Mouse (Mus musculus): ENCODE data around the gene Rab34. TPM values are rescaled to one million over a fixed set of nuclear protein-coding genes. Genes with fewer than 3 reads are reported as not detected.
A peak's percentile ranks its signal among the peaks of the same experiment; 100 is the strongest.

Rab34 gene
- total and polyA plus RNA-seq, 3 experiments: 0.17 to 1.4 (median 0.50) TPM

DNA sequence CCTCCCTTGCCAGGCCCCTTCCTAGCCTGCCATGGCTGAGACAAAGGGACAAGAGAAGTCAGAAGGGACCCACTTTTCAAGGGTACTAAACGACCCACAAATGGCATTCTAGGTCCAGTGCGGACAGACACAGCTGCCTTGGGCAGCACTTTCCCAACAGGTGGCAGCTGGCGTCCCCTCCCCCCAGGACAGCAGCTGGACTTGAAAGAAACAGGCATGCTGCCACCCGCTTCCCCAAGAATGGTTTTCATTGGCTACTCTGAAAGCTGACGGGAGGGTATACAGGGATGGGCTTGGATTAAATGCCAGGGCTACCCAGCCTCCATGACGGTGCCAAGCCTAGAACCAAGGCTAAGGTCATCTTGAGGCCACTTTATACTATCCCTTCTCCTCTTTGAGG lies 25.7 kb upstream of the Rab34 start:
- Histone ChIP-seq H3K4me3 (replicated peaks in 1 of 3; ENCODE audit: low read depth in 2 of 3, low read length in 2 of 3, poor library complexity in 1 of 3) (peak overlapping the region in 2 of 3 experiments; percentile 73 to 97), H3K4me2 (ENCODE audit: insufficient read depth, low read depth, poor library complexity, severe bottlenecking) (peak overlapping the region; percentile 79), H3K27ac (ENCODE audit: insufficient read depth, low read depth) (peak overlapping the region; percentile 91; the same call in 1 of the 2 replicates), H3K36me3 (replicated peaks in 1 of 2; ENCODE audit: control insufficient read depth in 1 of 2, insufficient read depth in 1 of 2, low read length in 1 of 2) (peaks cover 44 to 59% of the 10 kb centered on the region in 2 experiments), H3K9ac (ENCODE audit: insufficient read depth, low read depth) (peak overlapping the region; percentile 68), H3K79me2 (replicated peaks; ENCODE audit: control insufficient read depth, extremely low read depth, insufficient read depth, poor library complexity, severe bottlenecking) (peaks cover 33% of the 10 kb centered on the region), H3K27me3 (replicated peaks) (no peaks in the 10 kb centered on the region), H3K9me3 (replicated peaks; ENCODE audit: low read length) (no peaks in the 10 kb centered on the region), H3K4me1 (ENCODE audit: control insufficient read depth in 1 of 2, insufficient read depth in 2 of 2) (peaks cover 24 to 53% of the 10 kb centered on the region in 2 experiments)
- DNase-seq (ENCODE audit: extremely low read depth): no peak
- TF ChIP-seq ZNF384 (IDR thresholded peaks at IDR 0.05; ENCODE audit: low read depth, low read length) (no peak), USF1 (IDR thresholded peaks at IDR 0.05; ENCODE audit: low read depth, low read length) (no peak), RAD21 (IDR thresholded peaks at IDR 0.05; ENCODE audit: low read depth, low read length) (no peak), IRF4 (IDR thresholded peaks at IDR 0.05; ENCODE audit: low read depth, low read length) (no peak), ZKSCAN1 (IDR thresholded peaks at IDR 0.05; ENCODE audit: borderline replicate concordance, low read depth, low read length) (no peak), JUN (IDR thresholded peaks at IDR 0.05; ENCODE audit: insufficient read depth, low read depth, low read length) (no peak), POLR2AphosphoS2 (IDR thresholded peaks at IDR 0.05; ENCODE audit: low read depth, low read length) (peak; percentile 12; the same call in 1 of the 2 replicates), ZC3H11A (IDR thresholded peaks at IDR 0.05; ENCODE audit: low read depth, low read length) (no peak), TCF12 (IDR thresholded peaks at IDR 0.05; ENCODE audit: low read depth, low read length) (peak; percentile 74), JUND (conservative IDR thresholded peaks at IDR 0.05; ENCODE audit: low read depth, low read length) (no peak), POLR2A (IDR thresholded peaks at IDR 0.05; ENCODE audit: low read depth, low read length) (no peak), MYC (IDR thresholded peaks at IDR 0.05; ENCODE audit: low read depth, low read length) (no peak), RCOR1 (conservative IDR thresholded peaks at IDR 0.05; ENCODE audit: low read depth, low read length) (no peak), SIN3A (IDR thresholded peaks at IDR 0.05; ENCODE audit: low read length) (no peak), KAT2A (IDR thresholded peaks at IDR 0.05; ENCODE audit: insufficient replicate concordance, low read length) (no peak), BHLHE40 (IDR thresholded peaks at IDR 0.05; ENCODE audit: low read depth, low read length) (no peak), PAX5 (IDR thresholded peaks at IDR 0.05; ENCODE audit: low read length) (no peak), EP300 (IDR thresholded peaks at IDR 0.05; ENCODE audit: low read length) (0 out of 2 replicates have a peak, but pooled peaks have one; percentile 12), CHD1 (IDR thresholded peaks at IDR 0.05; ENCODE audit: low read depth, low read length) (no peak), ETS1 (conservative IDR thresholded peaks at IDR 0.05; ENCODE audit: low read depth, low read length) (no peak), MAX (IDR thresholded peaks at IDR 0.05; ENCODE audit: low read length) (no peak), SMC3 (IDR thresholded peaks at IDR 0.05; ENCODE audit: low read depth, low read length) (no peak), ZMIZ1 (IDR thresholded peaks at IDR 0.05; ENCODE audit: low read depth, low read length) (no peak), CTCF (conservative IDR thresholded peaks at IDR 0.05 in 1 of 2, IDR thresholded peaks at IDR 0.05 in 1 of 2; ENCODE audit: low read depth in 2 of 2, low read length in 2 of 2) (no peak), MAZ (IDR thresholded peaks at IDR 0.05; ENCODE audit: low read depth, low read length) (no peak), GABPA (IDR thresholded peaks at IDR 0.05; ENCODE audit: insufficient replicate concordance, low read depth, low read length) (no peak), CHD2 (IDR thresholded peaks at IDR 0.05; ENCODE audit: low read length) (peak; percentile 20; the same call in 1 of the 2 replicates), MAFK (IDR thresholded peaks at IDR 0.05; ENCODE audit: insufficient replicate concordance, low read length) (no peak)
- in situ Hi-C loops (cut with MboI; ENCODE audit: low pct_ligation_motif_present, low pct_unique_long_range_greater_than_20kb, low sequenced_read_pairs) (no loop called here), dilution Hi-C loops (cut with MboI; ENCODE audit: extremely low pct_ligation_motif_present, extremely low pct_unique_long_range_greater_than_20kb, low sequenced_read_pairs) (no loop called here)
